Mouse (Mus musculus): ENCODE data around the gene Gm45021.

Gene Gm45021

GRCm38 (mm10) chr6:48589194-48589750 is at the start of gene Gm45021:
TSS of gene Gm45021 (plus strand) at chr6:48589610.
- DNase-seq (ENCODE audit: low spot score) = no peak

- DNase-seq (ENCODE audit: low spot score) = no peak
Observed at GRCm38 (mm10) chr6:48539860-48540259, 49.5 kb upstream of the Gm45021 start.

- no peak for DNase-seq (ENCODE audit: low spot score)
Observed at GRCm38 (mm10) chr6:48540721-48541120, 48.7 kb upstream of the Gm45021 start.

GRCm38 (mm10) chr6:48541560-48542450 is 47.6 kb upstream of the Gm45021 start:
- peak; percentile 48 for DNase-seq (ENCODE audit: low spot score)

GRCm38 (mm10) chr6:48542631-48543030 is 46.8 kb upstream of the Gm45021 start:
- no peak for DNase-seq (ENCODE audit: low spot score)

GRCm38 (mm10) chr6:48545251-48545650 is 44.2 kb upstream of the Gm45021 start:
- DNase-seq (ENCODE audit: low spot score) = no peak

- no peak for DNase-seq (ENCODE audit: low spot score)
Observed at GRCm38 (mm10) chr6:48546271-48546670, 43.1 kb upstream of the Gm45021 start.

GRCm38 (mm10) chr6:48546858-48547257 is 42.6 kb upstream of the Gm45021 start:
- DNase-seq (ENCODE audit: low spot score) = no peak

GRCm38 (mm10) chr6:48548314-48548713 is 41.1 kb upstream of the Gm45021 start:
- DNase-seq (ENCODE audit: low spot score) = no peak

GRCm38 (mm10) chr6:48552918-48553317 is 36.5 kb upstream of the Gm45021 start:
- no peak for DNase-seq (ENCODE audit: low spot score)

- no peak for DNase-seq (ENCODE audit: low spot score)
Observed at GRCm38 (mm10) chr6:48553819-48554218, 35.6 kb upstream of the Gm45021 start.

GRCm38 (mm10) chr6:48554280-48555103 is 34.9 kb upstream of the Gm45021 start, which contains the start of gene Lrrc61:
TSS of gene Lrrc61 (plus strand) at chr6:48554796.
- peak; percentile 96 for DNase-seq (ENCODE audit: low spot score)

- DNase-seq (ENCODE audit: low spot score) = no peak
Observed at GRCm38 (mm10) chr6:48555104-48555890, 34.1 kb upstream of the Gm45021 start.

GRCm38 (mm10) chr6:48555956-48556355 is 33.5 kb upstream of the Gm45021 start:
- no peak for DNase-seq (ENCODE audit: low spot score)

- DNase-seq (ENCODE audit: low spot score) = no peak
Observed at GRCm38 (mm10) chr6:48565693-48566310, 23.6 kb upstream of the Gm45021 start.

- DNase-seq (ENCODE audit: low spot score) = no peak
Observed at GRCm38 (mm10) chr6:48566312-48566711, 23.1 kb upstream of the Gm45021 start.

GRCm38 (mm10) chr6:48568036-48568984 is 21.1 kb upstream of the Gm45021 start:
- DNase-seq (ENCODE audit: low spot score) = peak; percentile 24

- DNase-seq (ENCODE audit: low spot score) = no peak
Observed at GRCm38 (mm10) chr6:48569065-48569807, 20.2 kb upstream of the Gm45021 start.

GRCm38 (mm10) chr6:48572014-48572413 is 17.4 kb upstream of the Gm45021 start:
- no peak for DNase-seq (ENCODE audit: low spot score)
